ENCODE assay signal across 8 mouse cellular contexts in genomic region chr2:164678848-164679625, GRCm38 (mm10). TPM values are rescaled to one million over a fixed set of nuclear protein-coding genes. Genes with fewer than 3 reads are reported as not detected.
DNase-seq lines count a peak whose midpoint lies in the region; ATAC-seq lines count a peak whose summit lies in the region.

No protein-coding gene starts in this region.

- peak overlapping the region; percentile 24 for H3K4me3 ChIP-seq in intestine, embryonic 15.5 days (replicated peaks)

- intact Hi-C loops in left cerebral cortex, postnatal 25 days (cut with DNase I) = loop anchor here (2.0 kb wide), 1 partner anchor 48 kb away; no protein-coding TSS in a partner anchor

- H3K9me3 ChIP-seq in intestine, embryonic 15.5 days = no peaks in the 10 kb centered on the region

- no peak overlapping the region for H3K9ac ChIP-seq in intestine, embryonic 15.5 days

- ATAC-seq in intestine, embryonic 15.5 days = peak; percentile 72

- peak overlapping the region; percentile 55 for H3K4me2 ChIP-seq in intestine, embryonic 15.5 days (replicated peaks)

- no peaks in the 10 kb centered on the region for H3K27me3 ChIP-seq in intestine, embryonic 15.5 days (replicated peaks)

- WGBS in intestine, embryonic 15.5 days = 22% methylated on average over 19 of the region's 19 CpGs

- peaks cover 9% of the 10 kb centered on the region for H3K4me1 ChIP-seq in intestine, embryonic 15.5 days (replicated peaks)

- DNase-seq in ZHBTc4 (ENCODE audit: low read depth, low spot score) = peak; percentile 87
- DNase-seq in cerebellum, postnatal 4 days (ENCODE audit: low spot score in 2 of 2) = peak; percentile 40 to 73
- peak; percentile 68 for DNase-seq in gastrocnemius, postnatal 10 days
- peak; percentile 50 to 60 for DNase-seq in left cerebral cortex, postnatal 25 days (ENCODE audit: low spot score in 2 of 2)
- DNase-seq in mesoderm, embryonic 11.5 days (ENCODE audit: low read depth, low spot score) = peak; percentile 89
- peak; percentile 38 to 50 for DNase-seq in right cerebral cortex, postnatal 36 days (ENCODE audit: low spot score in 2 of 2)
- peak; percentile 56 to 72 for DNase-seq in urinary bladder, postnatal 4 days (ENCODE audit: low spot score in 2 of 2)

- H3K27ac ChIP-seq in intestine, embryonic 15.5 days = peak overlapping the region; percentile 52

- no peaks in the 10 kb centered on the region for H3K36me3 ChIP-seq in intestine, embryonic 15.5 days

RNA-seq across cellular contexts. Expression of gene Wfdc11, which starts 5.2 kb away (rescaled TPM):
- not detected for total RNA-seq in gastrocnemius, postnatal 10 days (2021)
- polyA plus RNA-seq in intestine, embryonic 15.5 days (2015; fragmentation: Nextera tagmentation; extraction: Ambion mirVana) = not detected in 2 replicates
- not detected for total RNA-seq in left cerebral cortex, postnatal 25 days (2021)

RNA-seq across cellular contexts. Expression of gene Wfdc13, which starts 5.9 kb away (rescaled TPM):
- total RNA-seq in gastrocnemius, postnatal 10 days (2021) = not detected
- 0.18 and 0.30 TPM in 2 replicates for polyA plus RNA-seq in intestine, embryonic 15.5 days (2015; fragmentation: Nextera tagmentation; extraction: Ambion mirVana)
- total RNA-seq in left cerebral cortex, postnatal 25 days (2021) = not detected

RNA-seq across cellular contexts. Expression of gene Spint4, which starts 19.3 kb away (rescaled TPM):
- total RNA-seq in gastrocnemius, postnatal 10 days (2021) = not detected
- polyA plus RNA-seq in intestine, embryonic 15.5 days (2015; fragmentation: Nextera tagmentation; extraction: Ambion mirVana) = not detected in 2 replicates
- not detected for total RNA-seq in left cerebral cortex, postnatal 25 days (2021)

RNA-seq across cellular contexts. Expression of gene Wfdc9, which starts 22.7 kb away (rescaled TPM):
- not detected for total RNA-seq in gastrocnemius, postnatal 10 days (2021)
- not detected in 2 replicates for polyA plus RNA-seq in intestine, embryonic 15.5 days (2015; fragmentation: Nextera tagmentation; extraction: Ambion mirVana)
- not detected for total RNA-seq in left cerebral cortex, postnatal 25 days (2021)

RNA-seq across cellular contexts. Expression of gene Wfdc10, which starts 23.2 kb away (rescaled TPM):
- not detected for total RNA-seq in gastrocnemius, postnatal 10 days (2021)
- polyA plus RNA-seq in intestine, embryonic 15.5 days (2015; fragmentation: Nextera tagmentation; extraction: Ambion mirVana) = 0.56 and 0.72 TPM in 2 replicates
- not detected for total RNA-seq in left cerebral cortex, postnatal 25 days (2021)

Comparison
In these comparisons a context has a peak if more than half of its experiments do, and no peak if none do; other contexts are left out.
1. Peak in every context shown above with its lines: DNase-seq, ATAC-seq, H3K4me3 ChIP-seq and H3K27ac ChIP-seq.